Mouse (Mus musculus): Measurements from ENCODE around the gene Nav2.

- TF ChIP-seq POLR2A (IDR thresholded peaks at IDR 0.05; ENCODE audit: insufficient read depth, low read depth, low read length) (no peak), EP300 (IDR thresholded peaks at IDR 0.05; ENCODE audit: insufficient read depth, low read depth, low read length) (no peak)
These were observed 467.0 kb downstream of the Nav2 start for GRCm38 (mm10) chr7:49375499-49375974.

Measured in heart, adult 2 months (tissue).